Mouse (Mus musculus): ENCODE results near the gene Ssbp3.

Ssbp3 gene

DNA sequence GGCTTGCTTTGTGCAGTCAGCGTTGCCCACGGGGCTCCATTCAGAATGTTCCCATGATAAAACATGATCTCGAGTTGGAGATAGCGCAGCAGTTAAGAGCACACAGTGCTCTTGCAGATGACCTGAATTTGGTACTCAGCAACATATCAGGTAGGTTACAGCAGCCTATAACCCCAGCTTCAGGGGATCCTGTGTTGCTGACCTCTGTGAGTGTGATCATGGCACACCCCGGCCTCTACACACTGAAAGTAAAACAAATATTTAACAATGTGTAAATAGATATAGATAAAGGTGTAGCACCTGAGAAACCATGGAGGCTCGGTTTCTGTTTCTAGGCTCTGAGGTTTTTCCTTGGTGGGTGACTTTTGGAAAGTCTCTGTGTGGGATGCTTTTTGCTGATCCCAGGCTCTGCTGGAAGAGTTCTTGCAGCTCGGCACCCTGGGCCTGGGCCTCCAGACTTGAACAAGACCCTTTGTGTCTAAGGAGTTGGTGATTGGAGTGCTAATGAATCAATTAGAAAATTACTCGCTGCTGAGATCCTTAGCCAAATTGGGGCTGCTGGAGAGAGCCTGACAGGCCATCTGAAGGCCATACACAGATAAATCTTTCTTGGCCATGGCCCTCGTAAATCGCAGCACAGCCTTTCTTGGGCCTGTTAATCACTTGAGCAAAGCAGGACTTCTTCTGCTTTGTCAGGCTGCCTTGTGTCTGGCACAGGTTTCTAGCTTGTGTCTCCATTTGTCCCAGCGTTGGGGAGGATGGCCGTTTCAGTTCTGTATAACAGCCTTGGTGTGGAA, 49.2 kb downstream of the Ssbp3 start:
- no peak for DNase-seq (ENCODE audit: extremely low spot score)

DNA sequence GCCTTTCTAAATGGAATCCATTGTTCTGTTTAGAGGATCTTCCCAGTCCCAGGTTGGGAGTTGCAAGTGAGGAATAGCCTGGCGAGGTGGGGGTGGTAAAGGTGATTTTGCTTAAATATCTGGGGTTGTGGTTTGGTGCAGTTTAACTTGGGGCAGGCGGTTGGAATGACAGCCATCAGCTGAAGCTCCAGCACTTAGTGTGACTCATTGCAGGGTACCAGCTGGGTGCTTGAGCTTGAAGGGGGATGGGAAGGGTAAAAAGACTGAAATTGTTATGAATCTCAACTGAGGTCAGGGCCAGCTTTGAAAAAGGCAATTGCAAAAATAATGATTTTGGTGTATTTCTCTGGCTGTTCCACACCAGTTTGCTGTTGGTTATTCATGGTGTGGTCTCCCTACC, 50.0 kb downstream of the Ssbp3 start:
- DNase-seq (ENCODE audit: extremely low spot score) = no peak

DNA sequence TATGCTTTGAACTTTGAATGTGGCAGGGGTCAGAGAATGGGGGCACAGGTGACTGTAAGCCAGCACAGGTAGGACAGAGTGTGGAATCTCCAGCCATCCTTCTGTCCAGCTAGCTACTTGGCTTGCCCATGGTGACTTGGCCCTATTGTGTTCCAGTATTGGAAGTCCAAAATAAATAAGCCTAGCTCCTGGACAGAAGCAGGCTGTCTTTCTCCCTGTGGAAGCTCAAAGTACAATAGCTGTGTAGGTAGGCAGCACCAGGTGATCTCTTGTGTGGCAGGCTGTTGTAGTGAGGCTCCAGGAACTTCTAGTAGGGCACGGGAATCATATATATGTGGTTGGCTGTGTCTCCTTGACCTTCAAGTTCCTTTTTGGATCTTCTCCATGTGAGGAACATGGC, 50.8 kb downstream of the Ssbp3 start:
- DNase-seq (ENCODE audit: extremely low spot score) = no peak

DNA sequence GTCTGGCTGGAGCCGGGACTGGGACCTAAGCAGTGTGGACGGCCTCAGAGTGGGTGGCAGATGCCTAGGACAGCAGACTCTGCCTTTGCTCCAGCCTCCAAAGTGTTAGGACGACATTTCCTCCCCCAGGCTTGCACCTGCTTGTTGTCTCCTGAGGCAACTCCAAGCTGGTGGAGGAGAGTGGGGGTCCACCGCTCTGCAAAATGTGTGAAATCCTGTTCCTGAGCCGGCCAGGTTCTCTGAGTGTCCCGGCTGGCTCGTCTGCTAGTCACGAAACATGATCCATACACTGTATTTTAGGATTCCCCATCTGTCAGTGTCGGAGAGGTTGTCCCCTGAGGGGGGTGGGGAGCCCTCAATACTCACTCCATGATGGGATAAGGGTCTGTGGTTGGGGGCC, 53.9 kb downstream of the Ssbp3 start:
- no peak for DNase-seq (ENCODE audit: extremely low spot score)

DNA sequence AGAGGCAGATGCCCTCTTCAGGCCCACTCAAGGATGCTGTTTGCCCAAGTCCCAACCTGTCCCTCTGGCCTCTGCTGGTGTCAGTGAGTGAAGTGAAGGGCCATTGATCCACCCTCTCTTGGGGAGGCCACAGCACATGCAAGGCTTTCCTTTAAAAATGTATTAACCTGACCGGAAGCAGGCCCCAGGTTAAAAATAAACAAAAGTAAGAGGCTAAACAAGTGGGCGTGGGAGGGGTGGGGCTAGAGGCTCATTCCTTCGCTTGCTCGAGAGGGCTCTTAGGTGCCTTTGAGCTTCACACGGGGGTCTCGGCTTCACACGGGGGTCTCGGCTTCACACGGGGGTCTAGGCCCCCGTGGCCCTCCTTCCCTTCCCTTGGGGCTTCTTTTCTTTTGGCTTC, 54.5 kb downstream of the Ssbp3 start:
- no peak for DNase-seq (ENCODE audit: extremely low spot score)

DNA sequence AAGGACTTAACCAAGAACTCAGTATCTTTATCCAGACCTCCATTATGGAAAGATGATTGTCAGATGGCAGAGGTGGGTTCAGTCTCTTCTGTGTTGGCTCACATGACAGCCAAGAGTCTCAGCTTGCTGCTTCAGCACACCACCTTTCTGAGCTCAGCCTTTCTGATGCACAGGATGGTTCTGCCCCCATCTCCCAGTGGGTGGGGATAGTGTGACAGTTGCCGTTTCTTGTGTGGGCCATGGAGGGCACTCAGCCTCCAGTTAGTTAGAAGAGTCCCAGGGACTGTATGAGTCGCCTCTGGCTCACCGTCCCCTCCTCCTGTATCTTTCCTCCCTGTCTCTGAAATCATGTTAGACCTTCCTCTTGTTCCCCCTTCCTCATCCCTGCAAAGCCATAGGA, 55.9 kb downstream of the Ssbp3 start:
- no peak for DNase-seq (ENCODE audit: extremely low spot score)

DNA sequence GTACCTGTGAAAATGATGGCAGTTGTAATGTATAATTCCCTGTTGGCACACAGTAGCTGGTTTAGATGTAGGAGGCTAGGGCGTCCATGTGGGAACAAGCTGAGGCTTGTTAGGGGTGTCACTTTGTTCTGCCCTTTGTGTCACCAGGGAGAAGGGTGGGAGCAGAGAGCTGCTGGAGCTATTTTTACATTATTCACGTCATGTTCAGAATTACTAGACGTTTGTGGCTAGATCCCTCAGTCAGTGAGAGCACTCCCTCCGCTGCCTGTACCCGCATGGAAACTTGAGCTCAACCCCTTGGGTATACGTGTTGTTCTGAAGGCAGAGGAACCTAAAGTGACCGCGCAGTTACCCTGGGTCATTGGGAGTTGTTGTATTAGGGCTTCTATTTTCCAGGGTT, 58.4 kb downstream of the Ssbp3 start:
- DNase-seq (ENCODE audit: extremely low spot score) = no peak

DNA sequence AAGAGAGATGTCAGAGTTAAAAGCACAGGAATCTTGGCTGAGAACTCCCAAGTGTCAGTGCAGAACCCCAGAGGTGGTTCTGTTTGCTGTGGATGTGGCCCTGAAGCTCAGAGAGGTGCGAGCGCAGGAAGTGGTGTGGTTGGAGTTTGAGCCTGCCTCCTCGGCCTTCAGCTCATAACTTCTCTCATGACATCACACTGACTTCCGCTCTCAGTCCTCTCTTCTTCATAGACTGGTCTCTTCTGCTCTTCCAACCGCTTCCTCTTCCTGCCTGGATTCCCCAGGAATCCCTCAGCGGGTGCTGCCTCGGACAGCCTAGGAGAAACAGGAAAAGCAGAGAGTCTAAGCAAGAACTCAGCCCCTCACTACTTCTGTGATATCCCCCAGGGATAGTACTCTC, 60.3 kb downstream of the Ssbp3 start:
- no peak for DNase-seq (ENCODE audit: extremely low spot score)

DNA sequence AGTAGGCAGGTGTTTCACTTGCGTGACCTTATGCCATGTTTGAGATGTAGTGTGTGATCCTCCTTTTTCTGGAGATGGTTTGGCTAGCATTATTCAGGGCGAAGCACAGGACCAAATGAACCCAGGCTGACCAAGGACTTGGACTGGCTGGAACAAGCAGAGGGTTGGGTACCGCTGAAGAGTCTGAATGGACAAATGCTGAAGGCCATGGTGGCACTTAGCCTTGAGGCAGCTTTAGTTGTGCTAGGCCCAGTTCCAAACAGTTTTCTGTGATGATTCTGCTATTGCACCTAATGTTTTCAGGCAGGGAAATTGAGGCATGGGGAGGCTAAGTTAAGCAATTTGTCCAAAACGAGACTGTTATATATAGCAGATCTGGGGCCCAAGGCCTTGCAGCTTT, 61.6 kb downstream of the Ssbp3 start:
- DNase-seq (ENCODE audit: extremely low spot score) = no peak

DNA sequence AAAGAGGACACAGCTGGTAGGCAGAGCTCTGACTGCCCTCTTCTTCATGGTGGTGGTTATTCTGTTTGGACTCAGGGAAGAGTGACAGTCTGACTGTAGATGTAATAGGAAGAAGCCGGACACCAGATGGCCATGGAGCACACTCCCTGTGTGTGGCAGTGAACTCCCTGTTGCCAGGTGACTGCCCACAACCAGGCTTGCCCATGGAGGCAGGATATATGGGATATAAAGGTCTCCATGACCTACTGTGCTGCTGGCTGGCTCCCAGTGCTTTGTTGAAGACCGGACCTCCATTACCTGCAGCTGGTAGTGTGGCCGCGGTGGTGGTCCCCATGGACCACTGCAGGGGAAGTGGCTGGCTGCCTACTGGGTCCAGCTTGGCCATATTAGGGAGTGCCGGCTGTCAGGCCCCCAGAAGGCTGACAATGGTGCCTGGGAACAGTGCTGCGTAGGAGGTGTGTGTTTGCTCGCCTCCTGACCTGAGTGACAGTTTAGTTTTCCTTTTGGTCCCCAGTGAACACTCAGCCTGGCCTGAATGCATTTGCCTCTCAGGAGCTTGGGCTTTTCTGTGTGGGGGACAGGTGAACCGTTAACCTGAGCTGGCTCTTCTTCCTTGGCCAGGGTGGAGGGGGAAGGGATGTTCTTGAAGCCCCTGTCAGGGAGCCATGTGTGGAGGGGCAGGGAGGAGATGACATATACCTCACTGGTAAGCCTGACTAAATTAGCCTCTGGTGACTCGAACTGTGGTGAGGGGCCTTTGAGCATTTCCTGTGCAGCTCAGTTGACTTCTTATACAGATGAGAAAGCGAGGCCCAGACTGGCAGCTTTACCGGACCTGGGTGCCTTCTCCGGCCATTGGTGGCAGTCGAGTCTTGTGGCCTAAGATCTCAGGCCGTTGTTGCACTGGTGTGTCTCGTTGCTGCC, 62.2 kb downstream of the Ssbp3 start:
- no peak for DNase-seq (ENCODE audit: extremely low spot score)

DNA sequence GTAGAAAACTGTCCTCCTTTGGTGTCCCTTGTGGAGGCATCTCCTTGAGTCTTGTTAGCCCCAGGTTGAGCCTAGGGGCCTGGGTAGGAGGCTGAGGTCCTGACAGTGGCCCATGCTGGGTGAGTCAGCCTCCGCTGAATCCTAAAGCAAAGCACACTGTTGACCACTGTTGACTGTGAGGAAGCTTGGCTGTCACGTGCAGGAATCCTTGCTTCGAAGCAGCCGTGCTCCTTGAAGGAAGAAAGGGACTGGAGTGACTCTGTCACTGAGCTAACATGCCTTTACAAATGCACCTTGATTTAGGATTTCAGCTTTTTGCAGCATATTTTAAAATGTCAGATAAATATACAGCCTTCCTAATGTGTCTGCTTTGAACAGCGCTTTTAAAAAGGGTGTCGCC, 64.8 kb downstream of the Ssbp3 start:
- DNase-seq (ENCODE audit: extremely low spot score) = no peak

DNA sequence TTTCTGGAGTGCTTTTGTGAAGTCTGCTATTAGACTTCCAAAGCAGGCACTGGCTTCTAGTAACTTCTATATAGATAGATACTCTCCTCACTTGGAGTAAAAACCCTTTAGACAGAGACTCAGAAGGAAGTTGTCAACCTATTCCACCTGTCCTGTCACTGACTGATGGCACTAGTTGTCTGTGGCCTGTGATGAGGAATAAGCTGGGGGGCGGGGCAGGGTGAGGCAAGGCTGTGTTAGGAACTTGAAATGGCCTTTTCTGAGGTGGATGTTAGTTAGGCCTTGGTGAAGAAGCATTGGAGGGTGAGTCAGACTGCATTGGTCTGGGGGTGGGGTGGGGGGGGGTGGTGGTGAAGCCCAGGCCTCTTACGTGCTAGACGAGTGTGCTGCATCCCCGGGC, 65.4 kb downstream of the Ssbp3 start:
- DNase-seq (ENCODE audit: extremely low spot score) = no peak

DNA sequence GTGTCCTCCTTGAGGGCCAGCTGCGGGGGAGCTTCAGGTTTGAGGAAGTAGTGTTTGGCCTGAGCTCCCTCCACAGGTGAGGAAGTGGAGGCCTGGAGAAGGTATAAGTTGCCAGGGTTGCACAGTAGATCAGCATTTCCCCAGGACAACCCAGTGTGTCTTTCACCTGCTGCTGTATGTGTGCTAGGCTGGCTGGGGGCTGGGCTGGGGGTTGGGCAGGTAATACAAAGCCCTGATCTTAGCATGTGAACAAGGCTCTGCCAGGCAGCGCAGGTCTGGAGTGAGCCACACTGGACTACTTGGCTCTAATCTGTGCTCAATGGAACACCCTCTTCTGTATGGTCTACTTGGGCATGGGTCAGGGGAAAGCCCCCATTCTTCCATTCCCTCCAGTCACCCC, 66.1 kb downstream of the Ssbp3 start:
- no peak for DNase-seq (ENCODE audit: extremely low spot score)

DNA sequence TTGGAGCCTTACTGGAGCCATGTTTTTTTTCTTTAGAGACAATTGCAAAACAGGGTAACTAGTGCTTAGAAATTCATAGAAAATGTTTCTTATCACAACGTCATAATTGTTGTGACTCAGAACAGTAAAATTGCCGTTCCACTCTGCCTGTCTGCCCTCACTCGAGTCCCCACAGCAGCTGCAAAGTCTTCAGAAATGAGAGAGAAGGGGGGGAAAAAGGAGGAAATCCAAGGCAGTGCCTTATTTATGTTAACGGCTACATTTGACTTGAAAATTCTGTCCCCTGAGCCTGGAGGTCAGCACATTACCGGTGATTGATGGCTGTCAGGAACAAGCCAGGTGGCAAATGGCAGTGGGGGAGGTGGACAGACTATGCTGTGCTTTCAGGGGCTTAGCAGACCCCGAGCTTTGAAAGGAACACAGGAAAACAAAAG, 66.7 kb downstream of the Ssbp3 start:
- peak; percentile 76 for DNase-seq (ENCODE audit: extremely low spot score)

DNA sequence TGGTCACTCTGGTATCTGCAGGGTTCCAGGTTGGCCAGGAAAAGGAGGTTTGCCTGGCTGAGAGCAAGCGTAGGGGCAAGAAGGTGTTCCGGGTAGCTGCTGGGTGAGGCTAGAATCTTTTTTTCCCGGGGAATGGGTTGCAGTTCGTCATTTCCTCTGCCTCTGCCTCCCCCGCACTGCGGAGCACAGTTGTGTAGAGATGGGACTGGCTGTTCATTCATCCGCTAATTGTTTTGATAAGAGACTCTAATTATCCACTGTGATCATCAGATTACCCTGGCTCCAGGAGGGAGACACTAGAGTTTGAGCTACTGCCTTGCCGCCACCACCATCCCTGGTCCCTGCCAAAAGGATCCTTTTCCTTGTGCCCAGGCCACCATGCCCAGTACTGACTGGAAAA, 67.9 kb downstream of the Ssbp3 start:
- no peak for DNase-seq (ENCODE audit: extremely low spot score)

DNA sequence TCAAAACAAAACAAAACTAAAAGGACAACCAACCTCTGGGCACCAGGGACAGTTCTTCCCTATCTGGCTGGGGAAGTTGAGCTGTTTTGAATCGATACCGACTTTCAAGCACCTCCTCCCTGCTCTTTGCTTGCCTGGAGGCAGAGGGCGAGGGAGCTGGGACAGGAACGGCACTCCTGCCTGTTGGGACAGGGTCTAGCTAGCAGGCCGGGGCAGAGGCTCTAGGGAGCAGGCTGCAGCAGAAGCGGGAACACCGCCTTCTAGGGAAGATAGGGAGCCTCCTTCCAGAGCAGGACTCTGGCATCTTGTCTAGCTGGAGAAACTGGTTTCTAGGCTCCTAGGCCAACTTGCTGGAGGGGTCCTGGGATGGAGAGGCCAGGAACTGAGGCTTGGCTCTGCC, 70.2 kb downstream of the Ssbp3 start:
- no peak for DNase-seq (ENCODE audit: extremely low spot score)

DNA sequence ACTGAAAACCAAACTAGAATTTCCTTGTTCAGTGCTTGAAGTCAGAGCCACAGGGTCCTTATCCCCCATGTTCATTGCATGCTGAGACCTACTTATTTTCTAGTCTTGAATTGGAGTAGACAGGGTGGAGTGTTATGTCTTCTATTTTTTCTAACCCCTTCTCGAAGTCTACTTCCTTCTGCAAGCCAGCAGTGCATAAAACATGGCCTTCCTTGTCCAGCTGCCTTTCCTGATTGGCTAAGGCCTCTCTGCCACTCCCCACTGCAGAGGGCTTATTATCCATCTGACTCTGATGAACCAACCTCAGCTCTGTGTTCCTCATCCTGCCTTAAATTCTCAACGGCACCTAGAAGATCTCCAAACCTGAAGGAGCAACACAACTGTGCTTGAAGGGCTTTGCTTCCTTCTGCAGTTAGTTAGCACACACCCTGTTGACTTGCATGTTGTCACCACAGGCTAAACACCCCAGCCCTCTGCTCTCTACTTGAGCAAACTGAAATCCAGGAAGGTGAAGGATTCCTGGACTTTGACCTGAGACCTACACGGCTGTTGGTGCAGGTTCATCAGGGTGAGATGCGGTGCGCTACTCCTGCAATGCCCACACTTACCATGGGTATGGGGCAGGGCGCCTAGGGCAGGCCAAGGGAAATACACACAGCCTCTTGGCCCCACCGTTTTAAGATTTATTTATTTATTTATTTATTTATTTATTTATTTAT, 71.0 kb downstream of the Ssbp3 start:
- DNase-seq (ENCODE audit: extremely low spot score) = no peak

DNA sequence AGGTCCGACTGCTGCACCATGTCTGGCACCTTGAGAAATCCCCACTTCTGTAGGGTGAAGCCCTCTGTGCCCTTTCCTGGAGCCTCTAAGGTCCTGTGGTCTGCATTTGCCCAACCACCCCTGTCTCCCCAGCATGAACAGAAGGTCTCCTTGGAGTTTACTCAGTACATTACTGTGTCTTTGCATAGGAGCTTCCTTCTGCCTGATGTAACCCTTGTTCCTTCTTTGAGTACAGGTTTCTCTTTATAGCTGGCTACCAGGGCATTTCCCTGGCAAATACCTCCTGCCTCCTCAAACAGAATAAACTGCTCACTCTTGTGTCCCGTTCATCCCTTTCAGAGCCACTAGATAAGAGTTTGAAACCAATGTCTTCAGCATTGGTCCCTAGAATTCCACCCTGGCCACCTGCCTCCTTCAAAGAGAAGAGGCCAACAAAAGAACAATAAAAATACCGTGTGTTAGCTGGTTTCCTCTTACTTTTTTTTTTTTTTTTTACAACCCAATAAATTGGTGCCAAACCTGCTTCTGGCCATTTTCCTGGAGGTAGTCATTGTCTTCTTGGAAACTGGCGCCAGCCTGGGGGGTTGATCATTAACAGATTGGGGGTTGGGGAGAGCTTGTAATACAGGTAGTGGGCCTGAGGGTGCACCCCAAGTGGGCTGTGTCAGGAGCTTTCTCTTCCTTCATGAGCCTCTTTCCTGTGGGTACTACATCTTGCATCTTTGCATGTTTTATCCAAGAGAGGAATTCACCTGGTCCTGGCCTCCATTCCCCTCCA, 72.0 kb downstream of the Ssbp3 start:
- DNase-seq (ENCODE audit: extremely low spot score) = no peak

DNA sequence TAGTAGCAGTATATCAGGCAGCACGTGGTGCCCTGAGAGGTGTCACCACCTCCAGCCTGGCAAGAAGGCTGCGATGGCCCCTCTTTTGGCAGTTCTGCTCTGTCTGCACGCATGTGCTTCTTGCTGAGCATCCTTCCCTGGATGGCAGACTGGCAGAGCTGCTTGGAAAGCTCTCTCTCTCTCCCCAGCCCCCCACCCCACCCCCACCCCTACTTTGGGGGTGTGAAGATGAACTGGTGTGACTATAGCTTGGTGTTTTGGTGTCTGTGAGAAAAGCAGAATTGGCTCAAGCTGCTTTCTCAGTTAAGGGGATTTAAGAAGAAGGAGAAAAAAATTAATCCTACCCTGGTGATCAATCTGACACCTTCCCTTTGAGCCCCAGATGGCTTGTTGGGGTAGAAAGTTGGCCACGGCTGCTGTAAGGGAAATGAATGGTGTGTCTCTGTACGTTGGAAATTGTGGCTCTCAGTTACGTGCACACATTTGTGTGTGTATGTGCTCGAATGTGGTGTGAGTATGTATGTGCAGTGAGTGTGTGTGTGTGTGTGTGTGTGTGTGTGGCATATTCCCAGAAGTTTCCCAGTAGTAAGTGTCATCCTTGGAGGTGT, 73.5 kb downstream of the Ssbp3 start:
- no peak for DNase-seq (ENCODE audit: extremely low spot score)

DNA sequence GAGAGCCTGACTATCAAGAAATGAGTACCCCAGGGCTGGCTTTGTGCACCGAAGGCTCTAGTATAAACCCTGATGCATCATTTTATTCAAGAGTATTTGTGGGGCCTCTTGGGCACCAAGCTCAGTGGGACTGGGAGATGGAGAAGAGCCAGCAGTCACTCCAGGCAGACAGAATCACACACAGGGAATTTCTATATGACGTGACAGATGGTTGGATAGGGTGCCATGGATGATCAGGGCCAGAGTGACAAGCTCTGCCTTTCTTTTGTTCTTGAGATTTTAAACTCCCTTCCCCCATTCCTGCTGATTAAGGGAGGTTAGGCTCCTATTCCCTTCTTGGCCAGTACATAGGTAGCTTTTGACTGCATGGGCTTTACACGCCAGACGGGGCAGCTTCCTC, 74.8 kb downstream of the Ssbp3 start:
- no peak for DNase-seq (ENCODE audit: extremely low spot score)

All from embryo, embryonic 9.5 days (tissue).